Mouse (Mus musculus) monocyte, adult 2 months (primary cell): ENCODE measurements around the gene Xpnpep2.

Source experiments
- DNase-seq, 2 experiments: peaks; one replicate each; pipeline ENCODE4 v3.0.0; 2022; ENCODE audit warnings: low spot score in 2 of 2, low read depth in 1 of 2

The Xpnpep2 gene

GRCm38 (mm10) chrX:48158229-48158919, 49.8 kb downstream of the Xpnpep2 start:
- DNase-seq: no peak

GRCm38 (mm10) chrX:48169892-48170291, 61.4 kb downstream of the Xpnpep2 start:
- DNase-seq: no peak

GRCm38 (mm10) chrX:48170368-48170767, 61.8 kb downstream of the Xpnpep2 start:
- DNase-seq: no peak

- no peak for DNase-seq
Observed at GRCm38 (mm10) chrX:48181844-48182243, 73.3 kb downstream of the Xpnpep2 start.

- DNase-seq: no peak
Observed at GRCm38 (mm10) chrX:48184703-48185102, 76.2 kb downstream of the Xpnpep2 start.
